In the genomic region with DNA sequence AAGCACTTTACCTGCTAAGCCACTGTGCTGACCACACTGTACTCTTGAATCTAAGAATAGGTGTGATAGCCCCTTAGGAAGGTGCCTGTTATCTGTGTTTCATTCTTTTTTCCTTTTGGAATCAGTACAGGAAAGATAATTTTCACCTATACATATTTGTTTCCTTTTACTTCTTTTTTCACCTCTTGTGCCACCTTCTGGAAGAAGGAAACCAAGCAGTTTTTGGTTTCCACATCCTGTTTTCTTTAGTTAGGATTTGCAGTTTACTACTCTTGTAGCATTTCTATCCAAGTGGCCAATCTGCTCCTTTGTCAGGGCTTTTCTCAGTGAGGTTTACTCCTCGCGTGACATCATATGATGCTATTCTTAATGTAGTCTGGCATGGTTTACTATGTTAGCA, we compare ENCODE assay signal across 25 mouse cellular contexts.
DNase-seq lines count a peak whose midpoint lies in the region; ATAC-seq and TF ChIP-seq lines count a peak whose summit lies in the region.
"Had no signal": no experiment of that assay in that cellular context is flagged by ENCODE, and none has a peak within 500 bp of the region (broad histone marks: within the 10 kb centered on the region; RNA-seq: fewer than 3 reads in every experiment).

No protein-coding gene starts in this region.

- 0 out of 2 replicates have a peak, but pooled peaks cover 3% of the 10 kb centered on the region for H3K36me3 ChIP-seq in forebrain, postnatal 0 days (ENCODE audit: insufficient read depth)
- H3K36me3 ChIP-seq in forebrain, embryonic 10.5 days (replicated peaks) = peaks cover 36% of the 10 kb centered on the region
- peaks cover 11% of the 10 kb centered on the region; the same call in 1 of the 2 replicates for H3K36me3 ChIP-seq in intestine, postnatal 0 days (ENCODE audit: control insufficient read depth, insufficient read depth)
- no peaks in the 10 kb centered on the region for H3K36me3 ChIP-seq in intestine, embryonic 15.5 days
- peaks cover 6% of the 10 kb centered on the region for H3K36me3 ChIP-seq in midbrain, postnatal 0 days (ENCODE audit: insufficient read depth, low read length)
- peaks cover 7% of the 10 kb centered on the region for H3K36me3 ChIP-seq in midbrain, embryonic 13.5 days
- H3K36me3 ChIP-seq: forebrain, embryonic 15.5 days; heart, embryonic 15.5 days had no signal

- H3K27me3 ChIP-seq in forebrain, postnatal 0 days (ENCODE audit: insufficient read depth, low read length) = no peaks in the 10 kb centered on the region
- H3K27me3 ChIP-seq in forebrain, embryonic 10.5 days (ENCODE audit: poor library complexity, severe bottlenecking) = no peaks in the 10 kb centered on the region
- H3K27me3 ChIP-seq in intestine, postnatal 0 days (replicated peaks; ENCODE audit: control insufficient read depth, insufficient read depth, low read length) = no peaks in the 10 kb centered on the region
- no peaks in the 10 kb centered on the region for H3K27me3 ChIP-seq in intestine, embryonic 15.5 days (replicated peaks)
- H3K27me3 ChIP-seq in midbrain, postnatal 0 days (ENCODE audit: insufficient read depth, low read length) = no peaks in the 10 kb centered on the region
- no peaks in the 10 kb centered on the region for H3K27me3 ChIP-seq in midbrain, embryonic 13.5 days
- H3K27me3 ChIP-seq: embryonic facial prominence, embryonic 12.5 days; forebrain, embryonic 15.5 days; heart, embryonic 15.5 days; limb, embryonic 13.5 days; lung, embryonic 15.5 days; midbrain, embryonic 12.5 days had no signal

- peak; percentile 34 for TF ChIP-seq CTCF in forebrain, postnatal 0 days (IDR thresholded peaks at IDR 0.05; ENCODE audit: low read depth)
- peak; percentile 48 for TF ChIP-seq CTCF in intestine, postnatal 0 days (IDR thresholded peaks at IDR 0.05; ENCODE audit: low read depth)
- peak; percentile 58 for TF ChIP-seq CTCF in midbrain, postnatal 0 days (IDR thresholded peaks at IDR 0.05)

- no peaks in the 10 kb centered on the region for H3K4me1 ChIP-seq in forebrain, postnatal 0 days (ENCODE audit: insufficient read depth)
- H3K4me1 ChIP-seq in forebrain, embryonic 10.5 days = no peaks in the 10 kb centered on the region
- no peaks in the 10 kb centered on the region for H3K4me1 ChIP-seq in intestine, postnatal 0 days (replicated peaks; ENCODE audit: control insufficient read depth, insufficient read depth, low read length)
- no peaks in the 10 kb centered on the region for H3K4me1 ChIP-seq in intestine, embryonic 15.5 days (replicated peaks)
- H3K4me1 ChIP-seq in midbrain, postnatal 0 days (ENCODE audit: insufficient read depth, low read length) = no peaks in the 10 kb centered on the region
- no peaks in the 10 kb centered on the region for H3K4me1 ChIP-seq in midbrain, embryonic 13.5 days (replicated peaks)
- H3K4me1 ChIP-seq: embryonic facial prominence, embryonic 12.5 days; forebrain, embryonic 15.5 days; heart, embryonic 10.5 days; heart, embryonic 15.5 days; limb, embryonic 13.5 days; lung, embryonic 15.5 days; midbrain, embryonic 12.5 days had no signal

- no peak overlapping the region for H3K9ac ChIP-seq in forebrain, postnatal 0 days
- H3K9ac ChIP-seq in intestine, postnatal 0 days (ENCODE audit: low read depth, low read length) = no peak overlapping the region
- no peak overlapping the region for H3K9ac ChIP-seq in intestine, embryonic 15.5 days
- H3K9ac ChIP-seq in midbrain, postnatal 0 days (replicated peaks; ENCODE audit: low read length, poor library complexity, severe bottlenecking) = no peak overlapping the region
- H3K9ac ChIP-seq in midbrain, embryonic 13.5 days (replicated peaks) = no peak overlapping the region
- H3K9ac ChIP-seq: embryonic facial prominence, embryonic 12.5 days; forebrain, embryonic 15.5 days; heart, embryonic 15.5 days; hindbrain, embryonic 14.5 days; limb, embryonic 13.5 days; lung, embryonic 15.5 days; midbrain, embryonic 12.5 days had no signal

- H3K9me3 ChIP-seq in forebrain, postnatal 0 days (ENCODE audit: low read length) = no peaks in the 10 kb centered on the region
- no peaks in the 10 kb centered on the region for H3K9me3 ChIP-seq in forebrain, embryonic 10.5 days
- no peaks in the 10 kb centered on the region for H3K9me3 ChIP-seq in intestine, postnatal 0 days (ENCODE audit: control insufficient read depth)
- H3K9me3 ChIP-seq in intestine, embryonic 15.5 days = no peaks in the 10 kb centered on the region
- H3K9me3 ChIP-seq in midbrain, postnatal 0 days (ENCODE audit: low read length) = no peaks in the 10 kb centered on the region
- H3K9me3 ChIP-seq in midbrain, embryonic 13.5 days = no peaks in the 10 kb centered on the region
- H3K9me3 ChIP-seq: embryonic facial prominence, embryonic 12.5 days; forebrain, embryonic 15.5 days; heart, embryonic 10.5 days; heart, embryonic 15.5 days; limb, embryonic 13.5 days; lung, embryonic 15.5 days; midbrain, embryonic 12.5 days had no signal

- H3K4me2 ChIP-seq in forebrain, postnatal 0 days (ENCODE audit: low read depth) = no peak overlapping the region
- no peak overlapping the region for H3K4me2 ChIP-seq in intestine, postnatal 0 days (replicated peaks; ENCODE audit: low read depth)
- no peak overlapping the region for H3K4me2 ChIP-seq in intestine, embryonic 15.5 days (replicated peaks)
- H3K4me2 ChIP-seq in midbrain, postnatal 0 days (ENCODE audit: low read depth, low read length, poor library complexity, severe bottlenecking) = no peak overlapping the region
- no peak overlapping the region for H3K4me2 ChIP-seq in midbrain, embryonic 13.5 days (replicated peaks)
- H3K4me2 ChIP-seq: embryonic facial prominence, embryonic 12.5 days; forebrain, embryonic 15.5 days; heart, embryonic 15.5 days; hindbrain, embryonic 14.5 days; limb, embryonic 13.5 days; liver, embryonic 11.5 days; lung, embryonic 15.5 days; midbrain, embryonic 12.5 days had no signal

- no peak for ATAC-seq in forebrain, postnatal 0 days
- no peak for ATAC-seq in intestine, postnatal 0 days
- no peak for ATAC-seq in intestine, embryonic 15.5 days
- ATAC-seq in midbrain, postnatal 0 days (ENCODE audit: low FRiP score) = no peak
- no peak for ATAC-seq in midbrain, embryonic 13.5 days
- ATAC-seq: forebrain, embryonic 15.5 days; inflammation-experienced regulatory T-cells, adult 6 months had no signal

- WGBS in forebrain, postnatal 0 days = 82% methylated on average over 2 of the region's 2 CpGs
- 93% methylated on average over 2 of the region's 2 CpGs for WGBS in forebrain, embryonic 10.5 days
- WGBS in intestine, postnatal 0 days = 98% methylated on average over 2 of the region's 2 CpGs
- WGBS in intestine, embryonic 15.5 days = 96% methylated on average over 2 of the region's 2 CpGs
- 96% methylated on average over 2 of the region's 2 CpGs for WGBS in midbrain, postnatal 0 days
- WGBS in midbrain, embryonic 13.5 days = 89% methylated on average over 2 of the region's 2 CpGs

- DNase-seq in forebrain, postnatal 0 days = no peak
- DNase-seq in forebrain, embryonic 10.5 days (ENCODE audit: extremely low spot score, low spot score) = no peak
- DNase-seq in midbrain, postnatal 0 days (ENCODE audit: low spot score) = no peak
- no peak for DNase-seq in cerebellum, adult 9-10 months
- no peak for DNase-seq in spleen, postnatal 14 days (ENCODE audit: low spot score in 2 of 2)
- DNase-seq: adrenal gland, adult 8-10 months; cerebellum, adult 11 months; cerebellum, adult 9-11 months; embryo, embryonic 11 days; gastrocnemius, postnatal 10 days; heart, postnatal 4 days; kidney, adult 2 months had no signal

- no peak overlapping the region for H3K4me3 ChIP-seq in forebrain, postnatal 0 days (ENCODE audit: low read depth, low read length)
- no peak overlapping the region for H3K4me3 ChIP-seq in forebrain, embryonic 10.5 days
- no peak overlapping the region for H3K4me3 ChIP-seq in intestine, postnatal 0 days (ENCODE audit: low read depth, low read length)
- no peak overlapping the region for H3K4me3 ChIP-seq in intestine, embryonic 15.5 days (replicated peaks)
- no peak overlapping the region for H3K4me3 ChIP-seq in midbrain, postnatal 0 days (ENCODE audit: low read depth, low read length)
- H3K4me3 ChIP-seq in midbrain, embryonic 13.5 days (replicated peaks) = no peak overlapping the region
- H3K4me3 ChIP-seq: embryonic facial prominence, embryonic 12.5 days; forebrain, embryonic 15.5 days; heart, embryonic 10.5 days; heart, embryonic 15.5 days; limb, embryonic 13.5 days; lung, embryonic 15.5 days; midbrain, embryonic 12.5 days had no signal

- H3K27ac ChIP-seq in forebrain, postnatal 0 days (ENCODE audit: low read depth, low read length) = no peak overlapping the region
- no peak overlapping the region for H3K27ac ChIP-seq in forebrain, embryonic 10.5 days
- H3K27ac ChIP-seq in intestine, postnatal 0 days (ENCODE audit: low read depth, low read length) = no peak overlapping the region
- no peak overlapping the region for H3K27ac ChIP-seq in intestine, embryonic 15.5 days
- no peak overlapping the region for H3K27ac ChIP-seq in midbrain, postnatal 0 days (ENCODE audit: low read depth, low read length)
- no peak overlapping the region for H3K27ac ChIP-seq in midbrain, embryonic 13.5 days
- H3K27ac ChIP-seq: embryonic facial prominence, embryonic 12.5 days; forebrain, embryonic 15.5 days; heart, embryonic 10.5 days; heart, embryonic 15.5 days; hindbrain, embryonic 14.5 days; limb, embryonic 13.5 days; lung, embryonic 15.5 days; midbrain, embryonic 12.5 days had no signal
